Mouse (Mus musculus) intestine, embryonic 16.5 days (tissue): Measurements from ENCODE around the gene Eng. TPM values are rescaled to one million over a fixed set of nuclear protein-coding genes. Genes with fewer than 3 reads are reported as not detected.
A peak's percentile ranks its signal among the peaks of the same experiment; 100 is the strongest.

Source experiments
- ATAC-seq: fragments of 200-750 bp; cut with Nextera tagmentation; 2 replicates; pipeline ENCODE4 v1.8.0; 2017; ENCODE audit warnings: moderate TSS enrichment, moderate library complexity
- H3K27ac ChIP-seq: fragments of 300-500 bp; sonication (generic); 2 replicates; pipeline ENCODE4 v1.5.1; 2014; ENCODE audit warnings: mild to moderate bottlenecking, low read length
- H3K27me3 ChIP-seq: fragments of 300-500 bp; sonication (generic); replicated peaks from 2 replicates; pipeline ENCODE4 v1.6.1; 2014; ENCODE audit warnings: low read length, control low read depth, mixed read lengths; ENCODE audit not compliant: control insufficient read depth, insufficient read depth
- H3K36me3 ChIP-seq: fragments of 300-500 bp; sonication (generic); 2 replicates; pipeline ENCODE4 v1.6.1; 2014; ENCODE audit warnings: low read length, control low read depth; ENCODE audit not compliant: control insufficient read depth, insufficient read depth
- H3K4me1 ChIP-seq: fragments of 300-500 bp; sonication (generic); 2 replicates; pipeline ENCODE4 v1.6.1; 2014; ENCODE audit warnings: low read length, control low read depth, mixed read lengths; ENCODE audit not compliant: control insufficient read depth, insufficient read depth
- H3K4me2 ChIP-seq: fragments of 300-500 bp; sonication (generic); 2 replicates; pipeline ENCODE4 v1.6.1; 2014; ENCODE audit warnings: low read depth, low read length, control low read depth
- H3K4me3 ChIP-seq: fragments of 300-500 bp; sonication (generic); 2 replicates; pipeline ENCODE4 v1.5.1; 2014; ENCODE audit warnings: mild to moderate bottlenecking, low read length
- H3K9ac ChIP-seq: fragments of 300-500 bp; sonication (generic); 2 replicates; pipeline ENCODE4 v1.6.1; 2014; ENCODE audit warnings: low read depth, low read length
- H3K9me3 ChIP-seq: fragments of 300-500 bp; sonication (generic); 2 replicates; pipeline ENCODE4 v1.6.1; 2016; ENCODE audit warnings: low read length, control low read depth; ENCODE audit not compliant: control insufficient read depth
- WGBS: fragments of 180-500 bp; shearing (Covaris S2); extraction: QIAGEN DNeasy Blood & Tissue Kit; methylation state at CpG from one replicate; pipeline ENCODE4 v1.1.7; 2014; 5-methylcytosine and 5-hydroxymethylcytosine counted together
- polyA plus RNA-seq: library from polyadenylated mRNA; unstranded; fragments of >200 nt; fragmentation: Nextera tagmentation; extraction: Ambion mirVana; gene quantifications from 2 replicates; pipeline ENCODE4 v1.2.1, GENCODE M21; 2015

Gene Eng
- 66.8 and 70.3 TPM in 2 replicates for polyA plus RNA-seq

GRCm38 (mm10) chr2:32646379-32647056 lies at the start of gene Eng:
Gene Eng (plus strand): TSS chr2:32646595.
- peaks cover 12% of the 10 kb centered on the region; the same call in 1 of the 2 replicates for H3K4me1 ChIP-seq
- peak; percentile 52; the same call in 1 of the 2 replicates for ATAC-seq
- H3K9ac ChIP-seq, result peak within 1 kb of the TSS; percentile 67
- peak within 1 kb of the TSS; percentile 48 for H3K4me3 ChIP-seq
- H3K4me2 ChIP-seq, result peak within 1 kb of the TSS; percentile 46
- peak within 1 kb of the TSS; percentile 79 for H3K27ac ChIP-seq
- no peaks in the 10 kb centered on the region for H3K9me3 ChIP-seq
- H3K27me3 ChIP-seq, result no peaks in the 10 kb centered on the region
- 49% methylated on average over 31 of the region's 31 CpGs for WGBS
- no peaks in the 10 kb centered on the region for H3K36me3 ChIP-seq

GRCm38 (mm10) chr2:32596725-32597124 lies 49.7 kb upstream of the Eng start:
- WGBS, result 87% methylated on average over 13 of the region's 13 CpGs

GRCm38 (mm10) chr2:32597248-32597647 lies 49.1 kb upstream of the Eng start:
- no peak overlapping the region for H3K9ac ChIP-seq
- H3K36me3 ChIP-seq, result no peaks in the 10 kb centered on the region
- ATAC-seq, result no peak
- WGBS, result 79% methylated on average over 5 of the region's 5 CpGs
- H3K27ac ChIP-seq, result no peak overlapping the region
- peaks cover 16% of the 10 kb centered on the region for H3K4me1 ChIP-seq
- no peak overlapping the region for H3K4me3 ChIP-seq
- H3K27me3 ChIP-seq, result no peaks in the 10 kb centered on the region
- H3K9me3 ChIP-seq, result no peaks in the 10 kb centered on the region
- H3K4me2 ChIP-seq, result no peak overlapping the region

More at GRCm38 (mm10) chr2:32596725-32597124, 49.7 kb upstream of the Eng start:
- Histone ChIP-seq H3K27ac (no peak overlapping the region), H3K4me1 (peaks cover 14% of the 10 kb centered on the region), H3K9me3 (no peaks in the 10 kb centered on the region), H3K36me3 (no peaks in the 10 kb centered on the region), H3K4me3 (no peak overlapping the region), H3K27me3 (no peaks in the 10 kb centered on the region), H3K9ac (no peak overlapping the region), H3K4me2 (no peak overlapping the region)
- no peak for ATAC-seq

GRCm38 (mm10) chr2:32597699-32598098 lies 48.7 kb upstream of the Eng start:
- Histone ChIP-seq H3K9me3 (no peaks in the 10 kb centered on the region), H3K36me3 (no peaks in the 10 kb centered on the region), H3K27me3 (no peaks in the 10 kb centered on the region), H3K4me3 (no peak overlapping the region), H3K4me2 (no peak overlapping the region), H3K9ac (no peak overlapping the region), H3K27ac (no peak overlapping the region), H3K4me1 (peaks cover 20% of the 10 kb centered on the region)
- 83% methylated on average over 5 of the region's 5 CpGs for WGBS
- no peak for ATAC-seq

GRCm38 (mm10) chr2:32598506-32598905 lies 47.9 kb upstream of the Eng start:
- no peaks in the 10 kb centered on the region for H3K9me3 ChIP-seq
- no peak for ATAC-seq
- H3K27me3 ChIP-seq, result no peaks in the 10 kb centered on the region
- H3K9ac ChIP-seq, result no peak overlapping the region
- no peak overlapping the region for H3K27ac ChIP-seq
- peaks cover 20% of the 10 kb centered on the region for H3K4me1 ChIP-seq
- H3K4me2 ChIP-seq, result no peak overlapping the region
- no peak overlapping the region for H3K4me3 ChIP-seq
- no peaks in the 10 kb centered on the region for H3K36me3 ChIP-seq
- WGBS, result 80% methylated on average over 8 of the region's 8 CpGs

- no peaks in the 10 kb centered on the region for H3K9me3 ChIP-seq
- H3K4me1 ChIP-seq, result peaks cover 20% of the 10 kb centered on the region
- no peaks in the 10 kb centered on the region for H3K36me3 ChIP-seq
- H3K4me2 ChIP-seq, result no peak within 1 kb of the TSS
- no peak for ATAC-seq
- no peaks in the 10 kb centered on the region for H3K27me3 ChIP-seq
- no peak within 1 kb of the TSS for H3K9ac ChIP-seq
- WGBS, result 89% methylated on average over 3 of the region's 3 CpGs
- no peak within 1 kb of the TSS for H3K27ac ChIP-seq
- H3K4me3 ChIP-seq, result no peak within 1 kb of the TSS
These were observed 47.0 kb upstream of the Eng start, which contains the start of gene St6galnac6 for GRCm38 (mm10) chr2:32599409-32599808. Gene St6galnac6 (plus strand): TSS chr2:32599709.

- Histone ChIP-seq H3K36me3 (no peaks in the 10 kb centered on the region), H3K4me1 (peaks cover 20% of the 10 kb centered on the region), H3K9me3 (peaks cover 3% of the 10 kb centered on the region; the same call in 1 of the 2 replicates), H3K27ac (no peak overlapping the region), H3K9ac (no peak overlapping the region), H3K4me3 (no peak overlapping the region), H3K4me2 (no peak overlapping the region), H3K27me3 (no peaks in the 10 kb centered on the region)
- 40% methylated on average over 8 of the region's 8 CpGs for WGBS
- peak; percentile 58 for ATAC-seq
These were observed 44.9 kb upstream of the Eng start for GRCm38 (mm10) chr2:32601417-32602065.

- 5% methylated on average over 11 of the region's 11 CpGs for WGBS
- peak overlapping the region; percentile 52 for H3K4me2 ChIP-seq
- H3K4me3 ChIP-seq, result peak overlapping the region; percentile 41
- H3K36me3 ChIP-seq, result no peaks in the 10 kb centered on the region
- ATAC-seq, result peak; percentile 64
- peak overlapping the region; percentile 37; the same call in 1 of the 2 replicates for H3K27ac ChIP-seq
- H3K9me3 ChIP-seq, result peaks cover 3% of the 10 kb centered on the region; the same call in 1 of the 2 replicates
- H3K27me3 ChIP-seq, result no peaks in the 10 kb centered on the region
- peak overlapping the region; percentile 54 for H3K9ac ChIP-seq
- peaks cover 17% of the 10 kb centered on the region for H3K4me1 ChIP-seq
These were observed 43.8 kb upstream of the Eng start for GRCm38 (mm10) chr2:32602600-32603054.

- 50% methylated on average over 10 of the region's 10 CpGs for WGBS
- Histone ChIP-seq H3K4me3 (no peak overlapping the region), H3K27me3 (no peaks in the 10 kb centered on the region), H3K4me1 (peaks cover 31% of the 10 kb centered on the region), H3K4me2 (no peak overlapping the region), H3K9me3 (peaks cover 3% of the 10 kb centered on the region; the same call in 1 of the 2 replicates), H3K27ac (no peak overlapping the region), H3K9ac (no peak overlapping the region), H3K36me3 (no peaks in the 10 kb centered on the region)
- no peak for ATAC-seq
These were observed 41.8 kb upstream of the Eng start for GRCm38 (mm10) chr2:32604631-32605030.
